22 mouse cellular contexts compared by ENCODE assay signal in genomic region chr8:9264378-9264777, GRCm38 (mm10).
"Had no signal": no experiment of that assay in that cellular context is flagged by ENCODE, and none has a peak within 500 bp of the region (broad histone marks: within the 10 kb centered on the region; RNA-seq: fewer than 3 reads in every experiment).

No protein-coding gene starts in this region.

- ATAC-seq: hindbrain, embryonic 16.5 days; hindbrain, postnatal 0 days; inflammation-experienced regulatory T-cells, adult 6 months; intestine, embryonic 15.5 days; intestine, embryonic 16.5 days; intestine, postnatal 0 days had no signal

- DNase-seq: heart, postnatal 10 days; heart, postnatal 14 days; heart, postnatal 36 days; heart, postnatal 4 days; kidney, adult 11 months; kidney, adult 18-20 months; kidney, adult 2 months; kidney, adult 8-10 months; kidney, adult 9 months; kidney, postnatal 10 days; kidney, postnatal 14 days; kidney, postnatal 25 days; kidney, postnatal 36 days; kidney, postnatal 4 days; layer of hippocampus, adult 9-11 months; layer of hippocampus, postnatal 36 days had no signal
